Mouse (Mus musculus) CH12.LX (cell line): ENCODE data around the gene Cyp11a1. TPM values are rescaled to one million over a fixed set of nuclear protein-coding genes. Genes with fewer than 3 reads are reported as not detected.

ENCODE experiments used
- DNase-seq: peaks from one replicate; pipeline ENCODE4 v3.0.0-alpha.2; 2013; ENCODE audit errors: extremely low read depth
- H3K27ac ChIP-seq: 2 replicates; pipeline ENCODE4 v1.5.1; 2012; ENCODE audit warnings: low read depth, mild to moderate bottlenecking, control low read depth, moderate library complexity; ENCODE audit not compliant: insufficient read depth
- H3K27me3 ChIP-seq: replicated peaks from 2 replicates; pipeline ENCODE3; 2012; ENCODE audit warnings: inconsistent platforms
- H3K36me3 ChIP-seq, 2 experiments: replicated peaks in 1 of 2; 2 replicates each; pipeline versions ENCODE3 to v1.6.1; 2012; ENCODE audit warnings: inconsistent platforms in 1 of 2, low read length in 1 of 2, mild to moderate bottlenecking in 1 of 2, mixed read lengths in 1 of 2, moderate library complexity in 1 of 2; ENCODE audit not compliant: control insufficient read depth in 1 of 2, insufficient read depth in 1 of 2
- H3K4me1 ChIP-seq, 2 experiments: 2 replicates each; pipeline ENCODE4 v1.6.1; 2012; ENCODE audit warnings: inconsistent platforms in 1 of 2, moderate library complexity in 1 of 2; ENCODE audit not compliant: insufficient read depth in 2 of 2, control insufficient read depth in 1 of 2
- H3K4me2 ChIP-seq: 2 replicates; pipeline ENCODE4 v1.6.1; 2012; ENCODE audit warnings: low read depth, mild to moderate bottlenecking, control low read depth; ENCODE audit not compliant: poor library complexity, insufficient read depth, severe bottlenecking
- H3K4me3 ChIP-seq, 3 experiments: fragments of 150-350 bp in 1 of 3; sonication (generic) in 1 of 3; replicated peaks in 1 of 3; 2 replicates each; pipeline versions ENCODE3 to v1.5.1; 2011 to 2012; ENCODE audit warnings: low read depth in 2 of 3, low read length in 2 of 3, mild to moderate bottlenecking in 2 of 3, moderate library complexity in 2 of 3, control low read depth in 1 of 3, improper control_type of control experiment in 1 of 3, inconsistent platforms in 1 of 3, mixed read lengths in 1 of 3; ENCODE audit not compliant: poor library complexity in 1 of 3
- H3K79me2 ChIP-seq: replicated peaks from 2 replicates; pipeline ENCODE4 v1.6.1; 2012; ENCODE audit warnings: mild to moderate bottlenecking, moderate library complexity; ENCODE audit not compliant: control insufficient read depth, poor library complexity, insufficient read depth, severe bottlenecking; ENCODE audit errors: extremely low read depth
- H3K9ac ChIP-seq: 2 replicates; pipeline ENCODE4 v1.6.1; 2012; ENCODE audit warnings: low read depth, mild to moderate bottlenecking, control low read depth, moderate library complexity; ENCODE audit not compliant: insufficient read depth
- H3K9me3 ChIP-seq: replicated peaks from 2 replicates; pipeline ENCODE3; 2012; ENCODE audit warnings: low read length, inconsistent platforms, mixed read lengths
- BHLHE40 ChIP-seq: IDR thresholded peaks from 2 replicates; pipeline ENCODE4 v1.6.1; 2011; ENCODE audit warnings: mild to moderate bottlenecking, low read depth, low read length, improper control_type of control experiment
- CHD1 ChIP-seq: IDR thresholded peaks from 2 replicates; pipeline ENCODE4 v1.6.1; 2012; ENCODE audit warnings: low read depth, low read length, improper control_type of control experiment, inconsistent platforms
- CHD2 ChIP-seq: IDR thresholded peaks from 2 replicates; pipeline ENCODE4 v1.6.1; 2011; ENCODE audit warnings: low read length, improper control_type of control experiment
- CTCF ChIP-seq, 2 experiments: IDR thresholded peaks in 1 of 2; conservative IDR thresholded peaks in 1 of 2; 2 replicates each; pipeline ENCODE4 v1.5.1; 2011 to 2012; ENCODE audit warnings: low read depth in 2 of 2, low read length in 2 of 2, improper control_type of control experiment in 1 of 2, inconsistent platforms in 1 of 2, mild to moderate bottlenecking in 1 of 2, moderate library complexity in 1 of 2
- E2F4 ChIP-seq: IDR thresholded peaks from 2 replicates; pipeline ENCODE4 v1.6.1; 2011; ENCODE audit warnings: low read depth, low read length, improper control_type of control experiment; ENCODE audit not compliant: insufficient replicate concordance
- ETS1 ChIP-seq: conservative IDR thresholded peaks from 2 replicates; pipeline ENCODE4 v1.6.1; 2012; ENCODE audit warnings: low read depth, mild to moderate bottlenecking, inconsistent platforms, low read length, improper control_type of control experiment, moderate library complexity
- GABPA ChIP-seq: IDR thresholded peaks from 2 replicates; pipeline ENCODE4 v1.6.1; 2012; ENCODE audit warnings: low read depth, low read length, improper control_type of control experiment, inconsistent platforms; ENCODE audit not compliant: insufficient replicate concordance
- HCFC1 ChIP-seq: IDR thresholded peaks from 2 replicates; pipeline ENCODE4 v1.6.1; 2012; ENCODE audit warnings: low read depth, mild to moderate bottlenecking, inconsistent platforms, low read length, improper control_type of control experiment
- IRF4 ChIP-seq: IDR thresholded peaks from 2 replicates; pipeline ENCODE4 v1.6.1; 2014; ENCODE audit warnings: low read depth, mild to moderate bottlenecking, inconsistent platforms, low read length, improper control_type of control experiment
- JUN ChIP-seq: IDR thresholded peaks from 2 replicates; pipeline ENCODE4 v1.6.1; 2011; ENCODE audit warnings: low read depth, mild to moderate bottlenecking, low read length, improper control_type of control experiment, moderate library complexity; ENCODE audit not compliant: insufficient read depth
- MAX ChIP-seq: IDR thresholded peaks from 2 replicates; pipeline ENCODE4 v1.6.1; 2011; ENCODE audit warnings: low read length, improper control_type of control experiment
- MAZ ChIP-seq: IDR thresholded peaks from 2 replicates; pipeline ENCODE4 v1.6.1; 2012; ENCODE audit warnings: low read depth, mild to moderate bottlenecking, inconsistent platforms, low read length, improper control_type of control experiment, moderate library complexity
- MXI1 ChIP-seq: IDR thresholded peaks from 2 replicates; pipeline ENCODE4 v1.6.1; 2011; ENCODE audit warnings: mild to moderate bottlenecking, low read depth, low read length, improper control_type of control experiment
- MYC ChIP-seq: IDR thresholded peaks from 2 replicates; pipeline ENCODE4 v1.6.1; 2011; ENCODE audit warnings: low read depth, mild to moderate bottlenecking, improper control_type of control experiment, low read length
- NELFE ChIP-seq: IDR thresholded peaks from 2 replicates; pipeline ENCODE4 v1.6.1; 2011; ENCODE audit warnings: low read depth, low read length, improper control_type of control experiment
- NRF1 ChIP-seq: IDR thresholded peaks from 2 replicates; pipeline ENCODE4 v1.6.1; 2014; ENCODE audit warnings: low read depth, mild to moderate bottlenecking, inconsistent platforms, low read length, improper control_type of control experiment, moderate library complexity
- PAX5 ChIP-seq: IDR thresholded peaks from 2 replicates; pipeline ENCODE4 v1.6.1; 2012; ENCODE audit warnings: low read length, inconsistent platforms, mixed read lengths
- POLR2A ChIP-seq: IDR thresholded peaks from 2 replicates; pipeline ENCODE4 v1.6.1; 2011; ENCODE audit warnings: low read depth, mild to moderate bottlenecking, improper control_type of control experiment, low read length
- POLR2AphosphoS2 ChIP-seq: IDR thresholded peaks from 2 replicates; pipeline ENCODE4 v1.6.1; 2011; ENCODE audit warnings: low read depth, low read length, improper control_type of control experiment
- RAD21 ChIP-seq: IDR thresholded peaks from 2 replicates; pipeline ENCODE4 v1.6.1; 2011; ENCODE audit warnings: low read depth, mild to moderate bottlenecking, low read length, improper control_type of control experiment, moderate library complexity
- TBP ChIP-seq: conservative IDR thresholded peaks from 2 replicates; pipeline ENCODE4 v1.6.1; 2011; ENCODE audit warnings: low read depth, low read length, improper control_type of control experiment
- UBTF ChIP-seq: IDR thresholded peaks from 2 replicates; pipeline ENCODE4 v1.6.1; 2012; ENCODE audit warnings: low read depth, mild to moderate bottlenecking, inconsistent platforms, low read length, improper control_type of control experiment, moderate library complexity
- USF1 ChIP-seq: IDR thresholded peaks from 2 replicates; pipeline ENCODE4 v1.6.1; 2014; ENCODE audit warnings: low read depth, mild to moderate bottlenecking, inconsistent platforms, low read length, improper control_type of control experiment
- USF2 ChIP-seq: conservative IDR thresholded peaks from 2 replicates; pipeline ENCODE4 v1.6.1; 2011; ENCODE audit warnings: low read depth, low read length, improper control_type of control experiment
- ZMIZ1 ChIP-seq: IDR thresholded peaks from 2 replicates; pipeline ENCODE4 v1.6.1; 2012; ENCODE audit warnings: low read depth, mild to moderate bottlenecking, inconsistent platforms, low read length, improper control_type of control experiment
- ZNF384 ChIP-seq: IDR thresholded peaks from 2 replicates; pipeline ENCODE4 v1.6.1; 2012; ENCODE audit warnings: low read depth, low read length, improper control_type of control experiment, inconsistent platforms
- dilution Hi-C: fragments of 300-500 bp; cut with MboI; formaldehyde crosslinking; loops from 2 replicates; pipeline ENCODE4 v1.14.3; 2020; ENCODE audit warnings: low sequenced_read_pairs; ENCODE audit not compliant: extremely low pct_unique_long_range_greater_than_20kb, extremely low pct_ligation_motif_present
- in situ Hi-C: fragments of 300-500 bp; cut with MboI; formaldehyde crosslinking; loops from 3 replicates; pipeline ENCODE4 v1.14.3; 2019; ENCODE audit warnings: low sequenced_read_pairs, low pct_ligation_motif_present, low pct_unique_long_range_greater_than_20kb, mixed read lengths
- polyA plus RNA-seq: library from polyadenylated mRNA; unstranded; fragments of >175 nt; gene quantifications from 2 replicates; pipeline ENCODE4 v1.2.1, GENCODE M21; 2012; ENCODE audit warnings: low read depth; ENCODE audit not compliant: insufficient read length
- total RNA-seq, 2 experiments: library from RNA; depleted of rRNA; stranded (reverse); fragments of 300-350 nt in 1 of 2; fragments of >200 nt in 1 of 2; gene quantifications; 2 replicates each; pipeline ENCODE4 v1.2.3; 2012 to 2014

Cyp11a1 gene
- total and polyA plus RNA-seq, 3 experiments, result 2.6 to 12.8 (median 9.0) TPM

DNA sequence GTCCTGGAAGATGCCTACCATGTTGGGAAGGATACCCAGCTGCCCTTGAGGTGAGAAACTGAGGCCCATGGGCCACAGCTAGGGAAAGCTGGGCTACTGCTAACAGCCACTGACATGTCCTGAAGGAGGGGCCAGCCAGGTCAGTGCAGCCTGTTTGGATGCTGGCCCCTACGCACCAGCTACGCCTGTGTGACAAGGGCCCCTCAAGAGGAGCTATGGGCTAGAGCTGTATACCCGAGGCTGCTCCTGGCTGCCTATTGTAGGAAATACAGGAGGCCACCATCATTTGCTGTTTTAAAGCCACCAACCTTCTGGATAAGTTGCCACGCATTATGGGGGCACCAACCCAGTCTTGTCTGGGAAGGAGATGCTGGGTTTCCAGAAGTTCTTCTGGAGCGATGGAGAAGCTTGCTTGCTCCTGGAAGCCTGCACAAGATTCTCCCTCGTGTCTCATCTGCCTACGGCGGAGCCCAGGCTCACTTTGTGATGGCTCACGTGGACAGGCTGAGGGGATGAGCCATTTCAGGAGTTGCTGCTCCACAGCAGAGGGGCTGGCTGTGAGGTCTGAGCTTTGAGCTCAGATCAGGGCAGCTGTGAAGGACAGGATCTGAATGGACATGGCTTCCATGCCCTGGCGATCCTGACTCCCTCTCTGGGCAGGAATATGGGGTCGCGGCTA is 2.3 kb downstream of the Cyp11a1 start:
- no peak overlapping the region for H3K4me3 ChIP-seq
- peaks cover 22 to 56% of the 10 kb centered on the region in 2 experiments for H3K4me1 ChIP-seq
- no peaks in the 10 kb centered on the region for H3K27me3 ChIP-seq
- TF ChIP-seq MAX (no peak), USF2 (no peak), MXI1 (peak; percentile 59; the same call in 1 of the 2 replicates), POLR2A (no peak), E2F4 (no peak), TBP (no peak), BHLHE40 (peak; percentile 61), NELFE (no peak), HCFC1 (no peak), CHD1 (no peak), UBTF (no peak), CTCF (conservative IDR thresholded peaks at IDR 0.05 in 1 of 2, IDR thresholded peaks at IDR 0.05 in 1 of 2; ENCODE audit: low read depth in 2 of 2, low read length in 2 of 2) (no peak), RAD21 (no peak), NRF1 (no peak), GABPA (no peak), MYC (0 out of 2 replicates have a peak, but pooled peaks have one; percentile 16), MAZ (0 out of 2 replicates have a peak, but pooled peaks have one; percentile 31), ZMIZ1 (no peak), CHD2 (no peak)
- no peak overlapping the region for H3K4me2 ChIP-seq
- in situ Hi-C loops (no loop called here), dilution Hi-C loops (no loop called here)
- DNase-seq, result no peak
- peaks cover 6% of the 10 kb centered on the region for H3K9me3 ChIP-seq
- H3K27ac ChIP-seq, result no peak overlapping the region
- no peak overlapping the region for H3K9ac ChIP-seq
- peaks cover 7 to 9% of the 10 kb centered on the region in 2 experiments for H3K36me3 ChIP-seq
- no peaks in the 10 kb centered on the region for H3K79me2 ChIP-seq

DNA sequence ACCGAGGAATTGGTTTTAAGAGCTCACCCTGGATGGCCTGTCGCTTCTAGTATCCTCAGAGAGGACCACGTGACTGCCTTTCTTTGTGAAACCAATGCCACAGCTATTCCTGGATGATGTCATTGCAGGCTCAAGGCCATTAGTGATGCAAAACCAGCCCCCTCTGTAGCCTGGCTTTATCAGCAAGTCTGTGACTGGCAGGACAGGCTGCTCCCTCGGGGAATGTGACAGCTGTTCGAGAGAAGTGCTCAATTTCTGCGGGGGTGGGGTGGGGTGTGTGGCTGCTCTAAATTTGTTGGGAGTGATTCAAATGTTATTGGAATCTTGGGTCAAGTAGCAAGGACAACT is 2.8 kb downstream of the Cyp11a1 start:
- peaks cover 7 to 9% of the 10 kb centered on the region in 2 experiments for H3K36me3 ChIP-seq
- no peak overlapping the region for H3K4me3 ChIP-seq
- TF ChIP-seq ZNF384, result no peak
- TF ChIP-seq USF2, result peak; percentile 79
- no peak for TF ChIP-seq UBTF
- TF ChIP-seq MXI1, result peak; percentile 34; the same call in 1 of the 2 replicates
- TF ChIP-seq RAD21, result no peak
- peak; percentile 93 for TF ChIP-seq MAX
- no peak for TF ChIP-seq PAX5
- TF ChIP-seq MYC, result no peak
- TF ChIP-seq IRF4, result no peak
- TF ChIP-seq POLR2A, result no peak
- peak; percentile 74 for TF ChIP-seq USF1
- TF ChIP-seq POLR2AphosphoS2, result no peak
- peak; percentile 73 for TF ChIP-seq ETS1
- TF ChIP-seq JUN, result peak; percentile 30; the same call in 1 of the 2 replicates
- H3K4me2 ChIP-seq, result no peak overlapping the region
- H3K9me3 ChIP-seq, result peaks cover 6% of the 10 kb centered on the region
- dilution Hi-C loops (no loop called here), in situ Hi-C loops (no loop called here)
- DNase-seq, result peak; percentile 74
- no peaks in the 10 kb centered on the region for H3K79me2 ChIP-seq
- H3K4me1 ChIP-seq, result peaks cover 22 to 56% of the 10 kb centered on the region in 2 experiments
- H3K9ac ChIP-seq, result no peak overlapping the region
- no peak overlapping the region for H3K27ac ChIP-seq
- H3K27me3 ChIP-seq, result no peaks in the 10 kb centered on the region
